Mouse (Mus musculus): ENCODE data around the gene Myo1d.

DNA sequence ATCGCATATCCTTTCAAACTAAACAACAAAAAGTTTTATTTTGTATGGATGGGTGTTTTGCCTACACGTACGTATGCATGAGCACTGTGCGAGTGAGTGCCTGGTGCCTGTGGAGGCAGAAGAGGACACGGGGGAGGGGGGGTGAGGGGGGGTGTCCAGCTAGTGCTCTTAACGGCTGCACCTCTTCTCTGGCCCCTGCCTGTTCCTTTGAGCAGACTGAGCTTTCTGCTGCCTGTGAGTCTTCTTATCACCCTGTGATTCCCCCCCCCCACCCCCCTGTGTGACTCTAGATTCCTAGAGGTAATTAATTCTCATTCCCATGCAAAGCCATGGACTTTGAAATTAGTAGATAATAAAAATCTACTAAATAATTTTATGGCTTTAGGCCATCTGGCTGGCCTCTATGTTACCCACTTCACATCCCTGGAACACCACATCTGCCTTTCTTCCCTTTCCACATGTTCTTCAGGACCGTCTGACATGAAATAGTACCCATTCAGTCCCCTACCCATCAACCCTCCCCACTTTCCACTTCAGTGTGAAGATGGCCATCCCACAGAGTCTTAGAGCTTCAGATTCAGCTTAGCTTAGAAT, 9.9 kb upstream of the Myo1d start:
- TF ChIP-seq CTCF (IDR thresholded peaks at IDR 0.05; ENCODE audit: control insufficient read depth, insufficient read depth, low read length) (no peak), POLR2A (IDR thresholded peaks at IDR 0.05; ENCODE audit: borderline replicate concordance, control insufficient read depth, low read depth, low read length) (no peak)
